Mouse (Mus musculus) testis, postnatal 14 days (tissue): ENCODE results near the gene Itsn2.
A peak's percentile ranks its signal among the peaks of the same experiment; 100 is the strongest.
"Not testable (repeated sequence)": the region's sequence is repeated elsewhere in the genome, so short reads cannot be mapped to it uniquely, and the experiment has no call there.

ENCODE experiments used
- DNase-seq: peaks from one replicate; pipeline ENCODE4 v3.0.0; 2021; ENCODE audit warnings: low spot score

Gene Itsn2

GRCm38 (mm10) chr12:4708881-4709604 is 116.6 kb downstream of the Itsn2 start:
- no peak for DNase-seq

GRCm38 (mm10) chr12:4709926-4710325 is 117.5 kb downstream of the Itsn2 start:
- DNase-seq, result no peak

- DNase-seq, result no peak
Measured at GRCm38 (mm10) chr12:4713361-4713760, 120.9 kb downstream of the Itsn2 start.

- DNase-seq, result no peak
Measured at GRCm38 (mm10) chr12:4715606-4716005, 123.2 kb downstream of the Itsn2 start.

- no peak for DNase-seq
Measured at GRCm38 (mm10) chr12:4717417-4717816, 125.0 kb downstream of the Itsn2 start.

- DNase-seq, result no peak
Measured at GRCm38 (mm10) chr12:4719066-4719761, 126.8 kb downstream of the Itsn2 start.

- DNase-seq, result no peak
Measured at GRCm38 (mm10) chr12:4719762-4720754, 127.6 kb downstream of the Itsn2 start.

GRCm38 (mm10) chr12:4729165-4729564 is 136.7 kb downstream of the Itsn2 start:
- DNase-seq, result no peak

- no peak for DNase-seq
Measured at GRCm38 (mm10) chr12:4731629-4732028, 139.2 kb downstream of the Itsn2 start.

- DNase-seq, result no peak
Measured at GRCm38 (mm10) chr12:4732332-4732731, 139.9 kb downstream of the Itsn2 start.

GRCm38 (mm10) chr12:4738031-4738576 is 145.7 kb downstream of the Itsn2 start, which contains the start of gene Fam228a:
Fam228a (minus strand) TSS chr12:4738430.
- peak; percentile 56 for DNase-seq

- no peak for DNase-seq
Measured at GRCm38 (mm10) chr12:4740823-4741222, 148.4 kb downstream of the Itsn2 start.

- no peak for DNase-seq
Measured at GRCm38 (mm10) chr12:4742183-4742582, 149.7 kb downstream of the Itsn2 start.

- DNase-seq, result no peak
Measured at GRCm38 (mm10) chr12:4744486-4744885, 152.0 kb downstream of the Itsn2 start.

GRCm38 (mm10) chr12:4754451-4754850 is 162.0 kb downstream of the Itsn2 start:
- DNase-seq, result not testable (repeated sequence)

GRCm38 (mm10) chr12:4757060-4757459 is 164.6 kb downstream of the Itsn2 start:
- no peak for DNase-seq
